Mouse (Mus musculus): ENCODE results near the gene Tmem189.

The Tmem189 gene

DNA sequence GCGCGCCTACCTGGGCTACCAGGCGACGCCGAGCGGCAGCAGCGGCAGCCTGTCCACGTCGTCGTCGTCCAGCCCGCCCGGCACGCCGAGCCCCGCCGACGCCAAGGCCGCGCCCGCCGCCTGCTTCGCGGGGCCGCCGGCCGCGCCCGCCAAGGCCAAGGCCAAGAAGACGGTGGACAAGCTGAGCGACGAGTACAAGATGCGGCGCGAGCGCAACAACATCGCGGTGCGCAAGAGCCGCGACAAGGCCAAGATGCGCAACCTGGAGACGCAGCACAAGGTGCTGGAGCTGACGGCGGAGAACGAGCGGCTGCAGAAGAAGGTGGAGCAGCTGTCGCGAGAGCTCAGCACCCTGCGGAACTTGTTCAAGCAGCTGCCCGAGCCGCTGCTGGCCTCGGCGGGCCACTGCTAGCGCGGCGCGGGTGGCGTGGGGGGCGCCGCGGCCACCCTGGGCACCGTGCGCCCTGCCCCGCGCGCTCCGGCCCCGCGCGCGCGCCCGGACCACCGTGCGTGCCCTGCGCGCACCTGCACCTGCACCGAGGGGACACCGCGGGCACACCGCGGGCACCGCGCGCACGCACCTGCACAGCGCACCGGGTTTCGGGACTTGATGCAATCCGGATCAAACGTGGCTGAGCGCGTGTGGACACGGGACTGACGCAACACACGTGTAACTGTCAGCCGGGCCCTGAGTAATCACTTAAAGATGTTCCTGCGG lies at the start of gene Tmem189:
Gene Tmem189 (minus strand): TSS at position 322 of the 718 bp plus-strand sequence.
- DNase-seq (ENCODE audit: low spot score in 2 of 2): peak; percentile 54 to 77

DNA sequence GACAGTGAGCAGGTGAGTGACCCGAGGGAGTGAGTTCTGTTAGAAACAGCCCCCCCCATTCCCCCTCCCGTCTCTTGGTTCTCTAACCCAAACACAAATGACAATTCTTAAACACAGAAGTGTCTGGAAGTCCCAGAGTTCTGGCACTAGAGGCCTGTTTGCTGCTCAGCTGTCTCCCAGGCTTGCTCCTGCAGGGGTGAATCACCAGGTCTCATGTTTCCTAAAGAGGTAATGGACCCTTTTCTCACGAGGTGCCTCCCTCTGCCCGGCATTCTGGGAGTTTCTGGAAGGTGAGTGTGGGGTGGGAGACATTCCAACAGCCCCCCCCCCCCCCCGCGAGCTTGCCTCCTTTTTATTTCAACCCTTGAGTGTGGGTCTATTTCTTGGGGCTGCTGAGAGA lies 49.4 kb upstream of the Tmem189 start:
- DNase-seq (ENCODE audit: low spot score in 2 of 2): no peak

GRCm38 (mm10) chr2:167734861-167735260 lies 45.2 kb upstream of the Tmem189 start:
- DNase-seq (ENCODE audit: low spot score in 2 of 2): no peak

DNA sequence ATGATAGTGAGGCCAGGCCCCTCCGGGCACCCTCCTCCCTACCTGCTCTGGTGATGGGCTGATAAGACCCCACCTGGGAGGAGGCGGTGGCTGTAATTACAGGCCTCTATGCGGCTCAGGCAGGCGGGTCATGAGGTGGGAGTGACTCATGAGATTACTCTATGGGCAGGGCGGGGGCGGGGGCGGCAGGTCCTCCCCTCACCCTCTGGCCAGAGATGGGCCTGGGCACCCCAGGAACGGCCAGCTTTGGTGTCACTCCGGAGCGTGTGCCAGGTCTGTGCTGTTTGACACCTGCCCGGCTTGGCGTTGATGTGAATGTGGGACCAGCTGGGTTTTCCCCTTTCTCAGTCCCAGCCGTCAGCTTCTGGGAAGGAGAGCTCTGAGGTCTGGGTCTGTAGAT lies 41.5 kb upstream of the Tmem189 start:
- DNase-seq (ENCODE audit: low spot score in 2 of 2): no peak

- no peak for DNase-seq (ENCODE audit: low spot score in 2 of 2)
Observed at GRCm38 (mm10) chr2:167730036-167730435, 40.4 kb upstream of the Tmem189 start.

DNA sequence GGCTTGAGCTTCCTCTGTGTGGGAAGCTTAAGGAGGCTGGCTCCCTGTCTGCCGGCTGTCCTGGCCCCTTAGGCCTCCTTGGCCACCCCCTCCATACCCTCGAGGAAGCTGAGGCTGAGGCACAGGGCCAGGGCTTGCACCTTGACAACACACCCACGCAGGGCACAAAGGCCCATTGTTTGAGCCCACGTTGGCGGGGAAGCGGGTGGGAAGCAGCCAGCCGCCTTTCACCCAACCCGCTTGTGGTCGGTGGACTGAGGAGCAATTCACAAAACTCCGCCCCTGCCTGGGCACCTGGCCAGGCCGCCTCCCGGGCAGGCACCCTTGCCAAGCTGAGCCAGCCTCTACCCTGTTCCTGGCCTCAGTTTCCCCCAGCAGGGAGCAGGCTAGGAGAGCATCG lies 37.5 kb upstream of the Tmem189 start:
- no peak for DNase-seq (ENCODE audit: low spot score in 2 of 2)

DNA sequence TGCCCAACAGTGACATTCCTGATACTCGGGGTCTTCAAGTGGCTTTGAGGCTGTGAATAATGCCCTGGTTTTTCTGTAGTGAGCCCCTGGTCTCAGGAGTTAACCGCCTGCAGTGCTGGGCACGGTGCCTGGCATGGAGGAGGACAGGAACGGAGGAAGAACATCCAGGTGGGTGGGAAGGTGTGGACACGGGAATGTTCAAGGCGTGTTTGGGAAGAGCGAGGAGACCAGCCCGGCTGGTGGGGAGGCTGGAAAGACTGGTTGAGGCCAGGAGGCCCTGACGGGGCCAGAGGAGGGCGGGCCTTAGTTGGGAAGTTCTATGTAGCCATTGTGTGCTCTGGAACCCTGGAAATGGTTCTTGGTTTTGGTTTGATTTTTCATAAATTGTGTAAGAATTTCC lies 36.3 kb upstream of the Tmem189 start:
- no peak for DNase-seq (ENCODE audit: low spot score in 2 of 2)

GRCm38 (mm10) chr2:167723589-167724206 lies 34.1 kb upstream of the Tmem189 start:
- DNase-seq (ENCODE audit: low spot score in 2 of 2): no peak

GRCm38 (mm10) chr2:167722538-167722937 lies 32.9 kb upstream of the Tmem189 start:
- no peak for DNase-seq (ENCODE audit: low spot score in 2 of 2)

- no peak for DNase-seq (ENCODE audit: low spot score in 2 of 2)
Observed at GRCm38 (mm10) chr2:167721159-167721882, 31.7 kb upstream of the Tmem189 start.

GRCm38 (mm10) chr2:167719520-167719919 lies 29.9 kb upstream of the Tmem189 start:
- DNase-seq (ENCODE audit: low spot score in 2 of 2): no peak

DNA sequence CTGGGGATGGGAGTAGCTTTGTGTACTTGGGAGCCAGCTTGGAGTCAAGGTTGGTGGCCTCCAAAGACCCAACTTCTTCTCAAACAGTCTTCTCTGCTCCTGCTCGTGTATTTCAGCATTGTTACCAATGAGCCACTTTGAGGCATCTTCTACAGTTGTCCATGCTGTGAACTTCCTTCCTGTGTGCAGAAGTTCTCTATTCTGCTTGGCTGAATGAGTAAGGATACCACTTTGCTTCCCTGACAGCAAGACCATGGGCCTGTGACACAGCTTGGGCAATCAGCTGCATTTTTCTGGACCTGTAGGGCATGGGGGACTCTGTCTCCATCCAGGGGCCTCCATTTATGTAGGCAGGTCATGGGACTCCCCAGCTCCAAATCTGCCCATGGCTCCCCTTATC lies 27.6 kb upstream of the Tmem189 start:
- DNase-seq (ENCODE audit: low spot score in 2 of 2): no peak

DNA sequence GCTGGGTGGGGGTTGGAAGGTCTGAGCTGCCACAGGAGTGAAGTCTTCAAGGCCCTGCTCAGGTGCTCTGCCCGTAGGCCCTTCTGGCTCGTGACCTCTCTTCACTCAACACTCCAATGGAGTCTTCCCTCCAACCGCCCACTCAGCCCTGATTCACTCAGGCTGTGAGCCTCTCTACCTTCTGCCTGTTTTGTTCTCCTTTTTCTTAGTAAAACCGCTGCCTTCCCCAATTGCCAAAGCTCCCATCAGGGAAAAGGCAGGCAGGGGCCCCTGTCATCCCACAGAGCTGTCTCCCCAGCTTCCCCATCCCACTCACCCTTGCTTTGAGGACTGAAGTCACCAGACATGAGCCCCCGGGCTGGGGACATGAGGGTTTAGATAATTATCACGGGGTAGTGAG lies 25.4 kb upstream of the Tmem189 start:
- no peak for DNase-seq (ENCODE audit: low spot score in 2 of 2)

DNA sequence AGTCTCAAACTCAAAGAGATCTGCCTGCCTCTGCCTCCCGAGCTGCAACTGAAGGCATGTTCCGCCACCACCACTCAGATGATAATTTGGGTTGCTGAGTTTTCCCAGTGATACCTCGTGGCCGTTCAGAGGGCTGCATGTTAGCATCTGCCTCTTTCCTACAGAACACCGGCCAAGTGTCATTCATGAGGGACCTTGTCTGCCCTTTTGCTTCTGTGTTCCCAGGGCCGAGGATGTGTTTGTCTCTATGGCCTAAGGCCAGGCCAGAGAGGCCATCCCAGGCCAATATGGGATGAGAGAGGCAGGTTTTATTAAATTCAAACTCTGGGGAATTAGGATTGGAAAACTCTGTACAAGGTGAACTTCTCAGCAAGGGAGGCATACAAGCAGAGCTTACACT lies 24.7 kb upstream of the Tmem189 start:
- no peak for DNase-seq (ENCODE audit: low spot score in 2 of 2)

- peak; percentile 32 to 76 for DNase-seq (ENCODE audit: low spot score in 2 of 2)
Observed at GRCm38 (mm10) chr2:167712872-167713821, 23.5 kb upstream of the Tmem189 start.

- no peak for DNase-seq (ENCODE audit: low spot score in 2 of 2)
Observed at GRCm38 (mm10) chr2:167710574-167710973, 21.0 kb upstream of the Tmem189 start.

GRCm38 (mm10) chr2:167709969-167710368 lies 20.3 kb upstream of the Tmem189 start:
- DNase-seq (ENCODE audit: low spot score in 2 of 2): no peak

GRCm38 (mm10) chr2:167708373-167708772 lies 18.8 kb upstream of the Tmem189 start:
- DNase-seq (ENCODE audit: low spot score in 2 of 2): no peak

- DNase-seq (ENCODE audit: low spot score in 2 of 2): no peak
Observed at GRCm38 (mm10) chr2:167706183-167706939, 16.7 kb upstream of the Tmem189 start.

DNA sequence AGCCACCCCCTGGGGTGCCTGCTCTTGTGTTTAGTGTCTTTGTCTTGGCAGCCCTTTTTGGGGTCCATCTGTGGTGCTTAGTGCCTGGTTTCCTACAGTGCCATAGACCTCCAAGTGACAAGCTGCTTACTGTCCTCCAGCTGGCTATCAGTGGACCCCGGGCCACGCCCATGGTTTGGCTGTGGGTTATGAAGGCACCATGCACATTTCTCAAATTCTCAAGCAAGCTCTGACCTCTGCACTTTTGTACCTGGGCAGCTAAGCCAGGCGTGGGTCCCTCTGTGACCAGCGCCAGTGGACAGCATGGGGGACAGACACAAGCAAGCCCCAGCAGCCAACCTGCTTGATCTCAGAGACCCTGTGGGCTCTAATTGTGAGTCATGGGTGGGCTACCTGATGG lies 14.8 kb upstream of the Tmem189 start:
- no peak for DNase-seq (ENCODE audit: low spot score in 2 of 2)

GRCm38 (mm10) chr2:167702126-167702525 lies 12.5 kb upstream of the Tmem189 start:
- no peak for DNase-seq (ENCODE audit: low spot score in 2 of 2)
